Mouse (Mus musculus): ENCODE measurements at regions not wholly inside any gene's neighbourhood (a gene's known extent, or its start where the extent isn't known, plus 50 kb on each side); places are given as distances from the start of the nearest gene placed in this dataset.

DNA sequence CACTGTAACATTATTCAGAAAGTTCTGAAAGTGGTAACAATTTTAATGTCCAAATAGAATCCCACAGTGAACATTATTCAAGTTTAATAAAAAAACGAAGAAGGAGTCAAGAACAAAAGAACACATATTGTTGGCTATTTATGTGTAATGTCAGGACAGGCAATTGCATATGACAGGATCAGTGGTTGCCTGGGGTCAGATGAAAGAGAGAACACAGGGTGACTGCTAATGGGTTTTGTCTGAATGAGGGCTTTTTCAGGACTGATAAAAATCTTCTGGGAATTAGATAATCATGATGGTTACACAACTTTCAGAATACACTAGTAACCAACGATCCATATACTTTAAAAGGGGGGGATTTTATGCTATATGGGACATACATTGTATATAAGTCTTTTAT, 79.6 kb upstream of the Fam13a start:
- TF ChIP-seq CTCF (IDR thresholded peaks at IDR 0.05; ENCODE audit: low read depth) (no peak), EP300 (optimal IDR thresholded peaks at IDR 0.05) (no peak)

Measured in stomach, postnatal 0 days (tissue).